Mouse (Mus musculus) E14TG2a.4 (cell line): ENCODE data around the gene Smox.

Experiments used
- CTCF ChIP-seq: conservative IDR thresholded peaks from 2 replicates; pipeline ENCODE4 v1.5.1; 2014; ENCODE audit warnings: low read length
- POU5F1 ChIP-seq: IDR thresholded peaks from 2 replicates; pipeline ENCODE4 v1.6.1; 2014; ENCODE audit warnings: low read length, borderline replicate concordance

- TF ChIP-seq CTCF (no peak), POU5F1 (no peak)
These were observed 4.0 kb downstream of the Smox start for GRCm38 (mm10) chr2:131495256-131495655.
